Mouse (Mus musculus): ENCODE measurements at regions not wholly inside any gene's neighbourhood (a gene's known extent, or its start where the extent isn't known, plus 50 kb on each side); places are given as distances from the start of the nearest gene placed in this dataset.

- no peak for ATAC-seq (ENCODE audit: insufficient number of reproducible peaks, low FRiP score)
- Histone ChIP-seq H3K27ac (ENCODE audit: poor library complexity, severe bottlenecking) (no peak overlapping the region), H3K9me3 (replicated peaks) (no peaks in the 10 kb centered on the region), H3K4me1 (replicated peaks) (no peaks in the 10 kb centered on the region), H3K9ac (no peak overlapping the region), H3K4me3 (no peak overlapping the region), H3K27me3 (replicated peaks) (no peaks in the 10 kb centered on the region), H3K4me2 (no peak overlapping the region), H3K36me3 (no peaks in the 10 kb centered on the region)
- 55% methylated on average over 5 of the region's 5 CpGs for WGBS
Measured at GRCm38 (mm10) chr1:128762076-128762475, 170.0 kb upstream of the Cxcr4 start.

- Histone ChIP-seq H3K27me3 (replicated peaks) (no peaks in the 10 kb centered on the region), H3K36me3 (no peaks in the 10 kb centered on the region)
- no peak for ATAC-seq (ENCODE audit: insufficient number of reproducible peaks, low FRiP score)
Measured at GRCm38 (mm10) chr1:128758802-128759481, 166.8 kb upstream of the Cxcr4 start.

GRCm38 (mm10) chr1:128758294-128758801, 166.3 kb upstream of the Cxcr4 start:
- Histone ChIP-seq H3K9ac (no peak overlapping the region), H3K4me3 (no peak overlapping the region), H3K36me3 (no peaks in the 10 kb centered on the region), H3K9me3 (replicated peaks) (no peaks in the 10 kb centered on the region), H3K27ac (ENCODE audit: poor library complexity, severe bottlenecking) (no peak overlapping the region), H3K27me3 (replicated peaks) (no peaks in the 10 kb centered on the region), H3K4me1 (replicated peaks) (no peaks in the 10 kb centered on the region), H3K4me2 (no peak overlapping the region)
- WGBS: 70% methylated on average over 13 of the region's 13 CpGs
- no peak for ATAC-seq (ENCODE audit: insufficient number of reproducible peaks, low FRiP score)

More at GRCm38 (mm10) chr1:128758802-128759481, 166.8 kb upstream of the Cxcr4 start:
- Histone ChIP-seq H3K4me3 (no peak overlapping the region), H3K4me2 (no peak overlapping the region), H3K27ac (ENCODE audit: poor library complexity, severe bottlenecking) (no peak overlapping the region), H3K9ac (no peak overlapping the region), H3K4me1 (replicated peaks) (no peaks in the 10 kb centered on the region), H3K9me3 (replicated peaks) (no peaks in the 10 kb centered on the region)
- WGBS: 85% methylated on average over 11 of the region's 11 CpGs

GRCm38 (mm10) chr1:128753427-128754012, 161.4 kb upstream of the Cxcr4 start:
- Histone ChIP-seq H3K4me3 (no peak overlapping the region), H3K27me3 (replicated peaks) (no peaks in the 10 kb centered on the region), H3K4me1 (replicated peaks) (no peaks in the 10 kb centered on the region), H3K27ac (ENCODE audit: poor library complexity, severe bottlenecking) (no peak overlapping the region), H3K36me3 (no peaks in the 10 kb centered on the region), H3K9ac (no peak overlapping the region), H3K4me2 (no peak overlapping the region), H3K9me3 (replicated peaks) (peaks cover 3% of the 10 kb centered on the region; the same call in 1 of the 2 replicates)
- ATAC-seq (ENCODE audit: insufficient number of reproducible peaks, low FRiP score): no peak
- 66% methylated on average over 3 of the region's 3 CpGs for WGBS

GRCm38 (mm10) chr1:128749437-128749994, 157.4 kb upstream of the Cxcr4 start:
- no peak for ATAC-seq (ENCODE audit: insufficient number of reproducible peaks, low FRiP score)
- H3K9ac ChIP-seq: no peak overlapping the region
- WGBS: 75% methylated on average over 5 of the region's 5 CpGs
- no peaks in the 10 kb centered on the region for H3K36me3 ChIP-seq
- no peak overlapping the region for H3K27ac ChIP-seq (ENCODE audit: poor library complexity, severe bottlenecking)
- no peak overlapping the region for H3K4me3 ChIP-seq
- no peaks in the 10 kb centered on the region for H3K4me1 ChIP-seq (replicated peaks)
- no peaks in the 10 kb centered on the region for H3K27me3 ChIP-seq (replicated peaks)
- no peak overlapping the region for H3K4me2 ChIP-seq
- peaks cover 3% of the 10 kb centered on the region; the same call in 1 of the 2 replicates for H3K9me3 ChIP-seq (replicated peaks)

GRCm38 (mm10) chr1:128747196-128747790, 155.2 kb upstream of the Cxcr4 start:
- Histone ChIP-seq H3K9ac (no peak overlapping the region), H3K9me3 (replicated peaks) (peaks cover 3% of the 10 kb centered on the region; the same call in 1 of the 2 replicates), H3K4me1 (replicated peaks) (no peaks in the 10 kb centered on the region), H3K4me3 (no peak overlapping the region), H3K27me3 (replicated peaks) (no peaks in the 10 kb centered on the region), H3K4me2 (no peak overlapping the region), H3K36me3 (no peaks in the 10 kb centered on the region), H3K27ac (ENCODE audit: poor library complexity, severe bottlenecking) (no peak overlapping the region)
- ATAC-seq (ENCODE audit: insufficient number of reproducible peaks, low FRiP score): no peak
- WGBS: 83% methylated on average over 12 of the region's 12 CpGs

GRCm38 (mm10) chr1:128746461-128747009, 154.4 kb upstream of the Cxcr4 start:
- peaks cover 3% of the 10 kb centered on the region; the same call in 1 of the 2 replicates for H3K9me3 ChIP-seq (replicated peaks)
- ATAC-seq (ENCODE audit: insufficient number of reproducible peaks, low FRiP score): no peak
- 65% methylated on average over 3 of the region's 3 CpGs for WGBS
- no peak overlapping the region for H3K4me2 ChIP-seq
- H3K27ac ChIP-seq (ENCODE audit: poor library complexity, severe bottlenecking): no peak overlapping the region
- H3K36me3 ChIP-seq: no peaks in the 10 kb centered on the region
- no peaks in the 10 kb centered on the region for H3K4me1 ChIP-seq (replicated peaks)
- H3K27me3 ChIP-seq (replicated peaks): no peaks in the 10 kb centered on the region
- H3K4me3 ChIP-seq: no peak overlapping the region
- no peak overlapping the region for H3K9ac ChIP-seq

- Histone ChIP-seq H3K27ac (ENCODE audit: poor library complexity, severe bottlenecking) (no peak overlapping the region), H3K9me3 (replicated peaks) (peaks cover 4% of the 10 kb centered on the region; the same call in 1 of the 2 replicates), H3K4me1 (replicated peaks) (0 out of 2 replicates have a peak, but pooled peaks cover 3% of the 10 kb centered on the region), H3K4me3 (no peak overlapping the region), H3K4me2 (no peak overlapping the region), H3K27me3 (replicated peaks) (no peaks in the 10 kb centered on the region), H3K36me3 (no peaks in the 10 kb centered on the region), H3K9ac (no peak overlapping the region)
- ATAC-seq (ENCODE audit: insufficient number of reproducible peaks, low FRiP score): no peak
- 50% methylated on average over 2 of the region's 2 CpGs for WGBS
Measured at GRCm38 (mm10) chr1:128740616-128741015, 148.5 kb upstream of the Cxcr4 start.

GRCm38 (mm10) chr1:128738152-128738551, 146.1 kb upstream of the Cxcr4 start:
- Histone ChIP-seq H3K36me3 (no peaks in the 10 kb centered on the region), H3K9ac (no peak overlapping the region), H3K27ac (ENCODE audit: poor library complexity, severe bottlenecking) (no peak overlapping the region), H3K27me3 (replicated peaks) (no peaks in the 10 kb centered on the region), H3K4me3 (no peak overlapping the region), H3K4me1 (replicated peaks) (peaks cover 7% of the 10 kb centered on the region), H3K9me3 (replicated peaks) (peaks cover 4% of the 10 kb centered on the region; the same call in 1 of the 2 replicates), H3K4me2 (no peak overlapping the region)
- 46% methylated on average over 4 of the region's 4 CpGs for WGBS
- ATAC-seq (ENCODE audit: insufficient number of reproducible peaks, low FRiP score): no peak

GRCm38 (mm10) chr1:128734857-128735256, 142.8 kb upstream of the Cxcr4 start:
- Histone ChIP-seq H3K4me2 (no peak overlapping the region), H3K36me3 (no peaks in the 10 kb centered on the region), H3K27me3 (replicated peaks) (no peaks in the 10 kb centered on the region), H3K27ac (ENCODE audit: poor library complexity, severe bottlenecking) (no peak overlapping the region), H3K4me3 (no peak overlapping the region), H3K4me1 (replicated peaks) (peaks cover 4% of the 10 kb centered on the region), H3K9me3 (replicated peaks) (no peaks in the 10 kb centered on the region), H3K9ac (no peak overlapping the region)
- 68% methylated on average over 2 of the region's 2 CpGs for WGBS
- no peak for ATAC-seq (ENCODE audit: insufficient number of reproducible peaks, low FRiP score)

GRCm38 (mm10) chr1:128731445-128731844, 139.4 kb upstream of the Cxcr4 start:
- Histone ChIP-seq H3K9me3 (replicated peaks) (no peaks in the 10 kb centered on the region), H3K27me3 (replicated peaks) (no peaks in the 10 kb centered on the region), H3K4me1 (replicated peaks) (peaks cover 4% of the 10 kb centered on the region), H3K36me3 (no peaks in the 10 kb centered on the region), H3K4me3 (no peak overlapping the region), H3K9ac (no peak overlapping the region), H3K27ac (ENCODE audit: poor library complexity, severe bottlenecking) (no peak overlapping the region), H3K4me2 (no peak overlapping the region)
- WGBS: 46% methylated on average over 3 of the region's 3 CpGs
- ATAC-seq (ENCODE audit: insufficient number of reproducible peaks, low FRiP score): no peak
